Mouse (Mus musculus): ENCODE results near the gene Plekhg2. TPM values are rescaled to one million over a fixed set of nuclear protein-coding genes. Genes with fewer than 3 reads are reported as not detected.
A peak's percentile ranks its signal among the peaks of the same experiment; 100 is the strongest.
"Not testable (repeated sequence)": the region's sequence is repeated elsewhere in the genome, so short reads cannot be mapped to it uniquely, and the experiment has no call there.

Plekhg2 gene
- 1 to 10 TPM; 6.2 to 8.9 TPM for total RNA-seq (2021)

DNA sequence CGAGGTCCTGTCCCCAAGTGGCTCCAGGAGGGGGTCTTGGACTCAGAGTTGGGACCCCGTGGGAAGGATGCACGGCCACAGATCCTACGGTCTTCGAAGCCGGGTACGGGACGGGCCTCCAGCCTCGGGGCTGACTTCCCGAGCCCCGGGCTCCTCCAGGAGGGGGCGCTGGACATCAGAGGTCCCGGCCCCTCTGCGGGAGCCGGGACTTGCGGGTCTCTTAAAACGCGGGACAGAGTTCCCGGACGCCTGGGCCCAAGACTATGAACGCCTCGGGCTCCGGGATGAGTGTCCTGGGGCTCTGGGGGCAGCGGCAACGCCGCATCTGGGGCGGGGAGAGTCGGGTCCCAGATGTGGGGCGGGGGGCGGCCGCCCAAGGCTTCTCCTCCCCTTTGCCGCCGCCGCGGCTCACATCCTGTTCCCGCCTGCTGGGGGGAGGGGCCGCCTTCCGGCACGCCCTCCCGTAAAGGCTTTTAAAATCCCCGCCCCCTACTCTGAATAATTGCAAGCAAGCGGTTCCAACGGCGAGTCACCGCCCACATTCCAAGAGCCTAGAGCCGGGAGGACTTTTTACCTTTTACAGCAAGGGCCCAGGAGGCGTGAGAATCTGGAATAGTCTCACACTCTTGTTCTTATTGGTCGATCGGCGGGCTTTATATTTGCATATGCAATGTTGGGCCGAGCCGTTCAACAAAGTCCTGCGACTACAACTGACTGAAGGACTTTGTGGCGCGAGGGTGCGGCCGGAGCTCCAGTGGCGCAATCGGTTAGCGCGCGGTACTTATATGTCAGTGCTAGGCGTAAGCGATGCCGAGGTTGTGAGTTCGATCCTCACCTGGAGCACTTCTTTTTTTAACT, at the start of gene Plekhg2:
Gene Plekhg2, minus strand, starts transcription at position 349 of the 858 bp plus-strand sequence.
- peak; percentile 93 to 94 for DNase-seq (ENCODE audit: extremely low spot score in 1 of 2, low spot score in 1 of 2)

DNA sequence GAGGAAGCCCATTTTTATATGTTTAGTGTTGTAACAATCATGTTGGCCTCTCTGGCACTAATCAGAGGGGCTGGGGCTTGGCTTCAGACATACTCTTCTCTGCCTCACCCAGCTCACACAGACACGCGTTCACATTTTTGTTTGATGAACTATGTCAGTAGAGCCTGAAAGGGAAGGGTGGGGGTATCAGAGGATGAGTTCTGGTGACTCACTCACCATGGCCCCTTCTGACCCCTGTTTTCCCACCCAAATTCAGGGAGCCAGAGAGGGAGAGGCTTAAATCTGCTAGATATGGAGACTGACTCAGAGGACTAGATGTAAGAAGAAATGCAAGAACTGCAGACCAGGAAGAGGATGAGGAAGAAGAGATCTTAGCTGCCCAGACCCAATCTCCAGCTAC, 47.0 kb upstream of the Plekhg2 start:
- DNase-seq (ENCODE audit: extremely low spot score in 1 of 2, low spot score in 1 of 2), result no peak

DNA sequence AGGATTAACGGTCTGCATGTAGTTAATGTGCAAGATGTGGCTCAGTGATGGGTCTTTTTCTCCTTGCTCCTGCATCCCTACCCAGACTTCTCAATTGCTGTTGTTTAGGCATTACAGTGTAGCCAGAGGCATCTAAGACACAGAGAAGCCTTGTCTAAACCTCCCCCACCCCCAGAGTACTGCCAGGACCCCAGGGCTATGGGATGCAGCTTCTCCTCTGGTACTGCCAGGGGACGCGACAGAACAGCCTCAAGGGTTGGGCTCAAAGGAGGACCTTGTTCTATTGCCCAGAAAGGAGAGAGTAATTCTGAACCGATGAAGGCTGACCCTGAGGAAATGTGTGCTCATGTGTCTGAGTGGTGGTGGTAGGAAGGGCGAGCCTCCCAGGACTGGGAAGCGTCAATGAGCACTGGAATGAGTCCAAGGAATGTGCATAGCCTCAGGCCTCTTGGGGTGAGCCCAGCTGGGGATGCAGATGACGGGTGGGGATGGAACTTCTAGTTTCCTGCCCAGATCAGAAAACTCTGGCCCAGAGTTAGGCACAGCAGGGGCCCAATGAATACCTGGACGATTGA, 45.8 kb upstream of the Plekhg2 start:
- no peak for DNase-seq (ENCODE audit: extremely low spot score in 1 of 2, low spot score in 1 of 2)

DNA sequence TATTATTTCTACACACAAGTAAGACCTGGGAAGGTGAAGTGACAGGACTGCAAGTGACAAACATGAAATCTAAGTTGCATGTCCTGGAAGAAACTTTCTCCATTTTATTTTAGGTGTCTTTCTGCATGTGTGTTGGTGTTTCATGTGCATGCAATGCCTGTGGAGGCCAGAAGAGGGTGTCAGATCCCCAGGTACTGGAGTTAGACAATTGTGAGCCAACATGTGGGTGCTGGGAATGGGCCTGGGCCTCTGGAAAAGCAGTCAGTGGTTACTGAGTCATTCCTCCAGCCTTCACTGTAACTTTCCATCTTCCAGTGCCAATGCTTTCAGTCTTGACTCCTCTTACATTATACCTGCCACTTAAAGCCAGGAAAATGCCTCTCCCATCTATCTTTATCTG, 45.0 kb upstream of the Plekhg2 start:
- no peak for DNase-seq (ENCODE audit: extremely low spot score in 1 of 2, low spot score in 1 of 2)

DNA sequence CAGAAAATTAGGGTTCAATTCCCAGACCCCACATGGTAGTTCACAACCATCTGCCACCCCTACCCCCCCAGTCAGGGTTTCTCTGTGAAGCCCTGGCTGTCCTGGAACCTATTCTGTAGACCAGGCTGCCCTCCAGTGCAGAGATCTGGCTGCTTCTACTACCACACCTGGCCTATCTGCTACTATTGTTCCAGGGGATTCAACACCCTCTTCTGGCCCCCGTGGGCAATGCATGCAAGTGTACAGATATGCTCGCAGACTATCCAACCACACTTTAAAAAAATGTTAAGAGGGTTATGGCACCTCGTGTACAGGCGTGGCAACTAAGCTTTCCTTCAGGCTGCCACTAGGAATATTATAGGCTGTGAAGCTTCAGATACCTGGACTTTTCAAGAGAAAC, 40.4 kb upstream of the Plekhg2 start:
- no peak for DNase-seq (ENCODE audit: extremely low spot score in 1 of 2, low spot score in 1 of 2)

DNA sequence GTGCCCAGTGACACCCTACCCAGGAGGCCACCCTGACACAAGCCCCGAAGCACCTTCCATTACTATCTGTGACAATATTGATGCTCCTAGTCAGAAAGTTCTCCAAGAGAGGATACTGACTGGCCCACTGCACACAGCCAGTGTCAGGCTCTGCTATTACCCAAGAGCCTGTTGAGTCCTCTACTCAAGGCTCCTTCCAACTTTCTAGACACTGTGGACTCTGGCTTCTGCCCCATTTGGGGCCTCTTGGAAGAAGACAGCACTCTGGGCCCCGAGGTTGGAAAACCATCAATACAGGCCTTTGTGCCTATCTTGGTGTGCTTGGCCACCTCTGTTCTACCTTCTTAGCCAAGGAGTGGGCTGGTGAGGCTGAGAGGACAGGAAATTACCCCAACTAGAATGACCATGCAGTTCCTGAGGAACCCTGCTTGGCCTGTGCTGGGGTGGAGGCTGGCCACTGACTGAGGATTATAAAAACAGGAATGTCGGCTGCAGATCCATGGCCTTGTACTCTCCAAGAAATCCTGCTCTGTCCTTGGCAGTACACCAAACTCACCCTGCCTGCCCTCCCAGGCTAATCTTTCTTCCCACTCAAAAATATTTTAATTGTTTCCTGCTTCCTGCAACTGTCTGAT, 38.6 kb upstream of the Plekhg2 start:
- DNase-seq (ENCODE audit: extremely low spot score in 1 of 2, low spot score in 1 of 2), result no peak

DNA sequence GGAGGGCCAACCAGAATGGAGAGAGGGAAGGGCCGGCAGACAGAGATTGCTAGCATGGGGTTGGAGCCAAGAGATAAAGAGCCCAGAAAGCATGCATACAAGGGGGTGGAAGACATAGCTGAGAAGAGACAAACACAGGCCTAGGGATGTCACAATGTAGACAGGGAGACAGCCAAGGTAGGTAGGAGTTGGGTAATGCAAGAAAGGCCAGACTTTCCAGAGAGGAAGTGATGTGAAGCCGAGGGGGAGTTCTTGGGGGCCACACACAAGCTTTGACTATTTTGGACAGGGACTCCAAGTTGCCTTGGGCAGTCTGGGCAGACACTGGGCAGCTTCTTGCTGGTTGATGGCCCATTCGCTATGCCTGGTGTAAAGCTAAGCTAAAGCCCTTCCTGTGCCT, 29.5 kb upstream of the Plekhg2 start:
- DNase-seq (ENCODE audit: extremely low spot score in 1 of 2, low spot score in 1 of 2), result no peak

DNA sequence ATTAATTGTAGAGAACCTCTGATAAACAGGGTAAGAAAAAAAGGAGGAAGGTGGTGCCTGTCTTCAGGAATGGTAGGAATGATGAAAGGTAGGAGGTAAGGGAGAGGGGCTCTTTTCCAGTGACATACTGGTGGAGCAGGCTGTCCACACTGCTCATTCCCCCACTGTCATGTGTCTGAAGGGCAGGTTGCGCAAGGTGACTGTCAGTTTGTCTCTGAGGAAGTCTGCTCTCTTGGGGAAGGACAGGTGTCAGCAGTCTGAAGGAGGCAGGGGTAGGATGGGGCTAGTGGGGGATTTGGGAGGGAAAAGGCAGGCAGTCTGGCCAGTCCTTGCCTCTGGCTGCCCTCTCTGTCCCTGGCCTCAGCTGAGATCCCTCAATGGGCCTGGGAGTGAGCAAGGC, 28.6 kb upstream of the Plekhg2 start:
- no peak for DNase-seq (ENCODE audit: extremely low spot score in 1 of 2, low spot score in 1 of 2)

DNA sequence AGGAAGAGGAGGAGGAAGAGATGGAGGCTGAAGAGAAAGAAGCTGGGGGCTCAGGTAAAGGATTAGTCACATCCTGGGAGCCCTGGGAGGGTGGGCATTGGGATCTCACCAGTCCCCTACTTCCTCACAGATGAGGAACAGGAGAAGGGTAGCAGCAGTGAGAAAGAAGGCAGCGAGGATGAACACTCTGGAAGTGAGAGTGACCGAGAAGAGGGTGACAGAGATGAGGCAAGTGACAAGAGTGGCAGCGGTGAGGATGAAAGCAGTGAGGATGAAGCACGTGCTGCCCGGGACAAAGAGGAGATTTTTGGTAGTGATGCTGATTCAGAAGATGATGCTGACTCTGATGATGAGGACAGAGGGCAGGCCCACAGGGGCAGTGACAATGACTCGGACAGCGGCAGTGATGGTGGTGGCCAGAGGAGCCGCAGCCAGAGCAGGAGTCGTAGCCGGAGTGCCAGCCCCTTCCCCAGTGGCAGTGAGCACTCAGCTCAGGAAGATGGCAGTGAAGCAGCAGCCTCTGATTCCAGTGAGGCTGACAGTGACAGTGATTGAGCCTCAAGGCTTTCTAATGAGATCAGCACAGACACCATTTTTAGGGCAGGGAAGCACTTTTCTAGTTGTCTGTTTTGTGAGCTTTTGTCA, 26.4 kb upstream of the Plekhg2 start:
- no peak for DNase-seq (ENCODE audit: extremely low spot score in 1 of 2, low spot score in 1 of 2)

DNA sequence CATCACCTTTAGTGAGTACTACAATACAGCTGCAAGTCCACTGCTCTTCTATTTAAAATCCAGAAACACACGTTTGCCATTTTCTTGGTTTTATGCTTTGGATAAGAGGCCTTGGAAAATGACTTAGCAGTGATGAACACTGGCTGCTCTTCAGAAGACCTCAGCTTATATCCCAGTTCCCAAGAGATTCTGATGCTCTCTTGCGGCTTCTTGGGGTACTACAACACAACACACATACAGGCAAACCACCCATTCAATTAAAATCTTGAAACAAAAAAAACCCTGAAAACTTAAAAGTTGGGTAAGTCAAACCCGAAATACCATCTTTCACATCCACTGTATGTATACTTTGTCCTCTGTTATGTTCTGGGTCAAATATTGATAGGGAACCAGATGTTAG, 25.6 kb upstream of the Plekhg2 start:
- DNase-seq (ENCODE audit: extremely low spot score in 1 of 2, low spot score in 1 of 2), result no peak

DNA sequence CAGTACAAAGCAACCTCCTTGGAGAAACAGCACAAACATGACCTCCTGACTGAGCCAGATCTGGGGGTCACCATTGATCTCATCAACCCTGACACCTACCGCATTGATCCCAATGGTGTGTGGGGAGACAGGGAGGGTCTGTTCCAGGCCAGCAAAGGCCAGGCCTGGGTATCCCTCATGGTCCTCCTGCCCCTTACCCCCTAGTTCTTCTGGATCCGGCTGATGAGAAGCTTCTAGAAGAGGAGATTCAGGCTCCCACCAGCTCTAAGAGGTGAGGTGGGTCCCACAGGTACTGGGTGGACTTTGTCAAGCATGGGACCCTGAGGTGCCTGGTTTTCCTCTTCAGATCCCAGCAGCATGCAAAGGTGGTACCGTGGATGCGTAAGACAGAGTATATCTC, 23.0 kb upstream of the Plekhg2 start:
- no peak for DNase-seq (ENCODE audit: extremely low spot score in 1 of 2, low spot score in 1 of 2)

DNA sequence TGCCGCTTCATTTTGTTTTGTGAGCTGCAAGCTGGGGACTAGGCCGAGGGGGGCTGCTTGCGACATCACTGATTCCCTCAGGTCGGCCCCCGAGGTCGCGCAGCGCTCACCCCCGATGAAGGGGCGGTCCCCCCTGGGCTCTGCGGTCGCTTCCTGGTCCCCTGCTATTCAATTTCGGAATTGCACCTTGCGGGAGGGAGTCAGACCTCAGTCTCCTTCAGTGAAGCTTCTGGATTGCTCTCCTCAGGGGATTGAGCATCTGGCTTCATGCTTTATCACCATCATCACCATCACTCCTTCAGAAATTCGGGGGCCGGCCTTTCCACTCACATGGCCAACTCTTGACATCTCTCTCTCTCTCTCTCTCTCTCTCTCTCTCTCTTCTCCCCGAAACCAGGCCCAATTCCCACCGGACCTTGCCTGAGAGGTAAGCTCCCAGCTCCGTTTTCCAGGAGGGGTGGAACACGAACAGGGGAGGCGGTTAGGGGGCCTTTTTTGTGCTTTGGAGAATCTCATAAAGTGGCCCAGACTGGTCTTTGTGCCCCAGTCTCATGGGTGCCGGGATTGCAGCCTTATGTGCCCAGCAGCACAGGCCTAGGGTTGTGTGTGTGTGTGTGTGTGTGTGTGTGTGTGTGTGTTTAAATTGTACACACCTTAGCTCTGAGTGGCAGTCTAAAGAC, 21.0 kb upstream of the Plekhg2 start:
- DNase-seq (ENCODE audit: extremely low spot score in 1 of 2, low spot score in 1 of 2), result no peak

DNA sequence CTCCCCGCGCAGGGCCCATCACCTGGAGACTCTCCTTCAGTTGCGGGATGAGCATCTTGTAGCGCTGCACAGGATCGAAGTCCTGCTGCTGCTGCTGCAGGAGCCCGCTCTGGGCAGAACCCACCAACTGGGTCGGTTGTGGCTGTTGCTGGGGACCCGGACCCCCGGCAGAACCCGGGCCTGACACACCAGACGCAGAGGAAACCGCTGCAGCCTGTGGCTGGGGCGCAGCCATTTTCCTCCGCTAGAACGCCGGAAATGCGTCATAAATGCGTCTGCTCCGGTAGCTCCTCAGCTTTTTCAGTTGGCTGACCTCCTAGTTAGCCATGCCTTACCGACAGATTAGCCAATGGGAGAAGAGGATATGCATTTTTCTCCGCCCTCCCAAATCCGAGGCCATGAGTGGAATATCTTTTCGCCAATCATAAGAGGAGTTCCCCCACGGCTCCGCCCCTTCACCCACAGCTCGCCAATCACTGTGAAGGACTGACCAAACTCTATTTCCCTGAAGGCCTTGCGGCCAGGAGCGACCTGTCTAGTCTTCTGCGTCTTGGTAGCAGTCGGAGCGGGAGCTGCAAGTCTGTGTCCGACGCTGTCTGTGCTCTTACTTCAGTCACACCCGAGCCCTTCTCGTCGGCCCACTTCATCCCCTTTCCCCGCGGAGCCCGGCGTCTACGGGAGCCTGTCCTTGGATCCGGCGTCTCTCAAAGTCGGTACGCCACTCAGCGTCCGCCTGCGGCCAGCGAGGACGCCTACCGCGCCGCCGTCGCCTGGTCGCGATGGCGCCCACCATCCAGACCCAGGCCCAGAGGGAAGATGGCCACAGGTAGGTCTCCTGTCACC, 20.3 kb upstream of the Plekhg2 start, which contains the start of the genes Med29 and Paf1:
Gene Med29, minus strand, starts transcription at position 280 of the 843 bp plus-strand sequence.
Gene Paf1, plus strand, starts transcription at position 523 of the 843 bp plus-strand sequence.
- peak; percentile 77 to 82 for DNase-seq (ENCODE audit: extremely low spot score in 1 of 2, low spot score in 1 of 2)

DNA sequence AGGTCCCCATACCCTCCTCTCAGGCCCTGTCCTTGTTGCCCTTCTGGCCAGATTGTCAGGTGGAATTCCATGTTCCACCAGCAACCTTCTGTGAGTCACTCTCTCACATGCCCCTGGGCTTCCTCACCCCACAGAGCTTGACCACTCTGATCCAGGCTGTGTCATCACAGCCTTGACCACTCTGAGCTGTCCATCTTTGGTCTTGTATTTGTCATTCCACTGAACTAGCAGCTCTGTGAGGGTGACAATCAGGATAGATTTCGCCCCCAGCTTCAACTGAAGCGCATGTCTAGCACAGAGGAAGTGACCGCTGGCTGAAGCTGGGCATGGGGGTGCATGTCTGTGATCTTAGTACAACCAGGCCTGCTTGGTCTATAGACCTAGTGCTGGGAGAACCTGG, 17.9 kb upstream of the Plekhg2 start:
- DNase-seq (ENCODE audit: extremely low spot score in 1 of 2, low spot score in 1 of 2), result no peak

DNA sequence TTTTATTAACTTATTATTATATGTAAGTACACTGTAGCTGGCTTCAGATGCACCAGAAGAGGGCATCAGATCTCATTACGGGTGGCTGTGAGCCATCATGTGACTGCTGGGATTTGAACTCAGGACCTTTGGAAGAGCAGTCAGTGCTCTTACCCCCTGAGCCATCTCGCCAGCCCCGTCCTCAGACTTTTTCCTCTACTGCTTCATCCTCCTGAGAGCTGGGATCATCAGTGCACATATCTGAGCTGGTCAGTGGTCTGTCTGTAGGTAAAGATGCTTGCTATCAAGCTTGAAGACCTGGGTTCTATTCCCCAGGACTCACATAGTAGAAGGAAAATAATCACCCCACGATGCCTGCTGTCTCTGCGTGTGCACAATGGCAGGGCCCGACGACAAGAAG, 15.0 kb upstream of the Plekhg2 start:
- not testable (repeated sequence) for DNase-seq (ENCODE audit: extremely low spot score in 1 of 2, low spot score in 1 of 2)

DNA sequence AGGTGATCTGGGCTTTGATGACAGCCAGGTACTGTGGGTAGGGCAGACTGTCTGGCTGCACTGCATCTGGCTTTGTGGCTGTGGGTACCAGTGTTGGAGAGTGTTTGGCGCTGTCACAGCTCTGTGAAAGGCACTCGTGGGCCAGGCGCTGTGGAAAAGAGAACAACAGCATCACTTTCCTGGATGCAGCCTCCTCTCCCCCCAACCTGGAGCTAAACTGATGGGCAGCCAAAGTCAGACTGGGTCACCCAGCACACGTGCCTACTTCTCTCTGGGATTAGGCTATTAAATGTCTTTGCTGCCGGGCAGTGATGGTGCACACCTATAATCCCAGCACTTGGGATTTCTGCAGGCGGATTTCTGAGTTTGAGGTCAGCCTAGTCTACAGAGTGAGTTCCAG, 14.5 kb upstream of the Plekhg2 start:
- DNase-seq (ENCODE audit: extremely low spot score in 1 of 2, low spot score in 1 of 2), result not testable (repeated sequence)

DNA sequence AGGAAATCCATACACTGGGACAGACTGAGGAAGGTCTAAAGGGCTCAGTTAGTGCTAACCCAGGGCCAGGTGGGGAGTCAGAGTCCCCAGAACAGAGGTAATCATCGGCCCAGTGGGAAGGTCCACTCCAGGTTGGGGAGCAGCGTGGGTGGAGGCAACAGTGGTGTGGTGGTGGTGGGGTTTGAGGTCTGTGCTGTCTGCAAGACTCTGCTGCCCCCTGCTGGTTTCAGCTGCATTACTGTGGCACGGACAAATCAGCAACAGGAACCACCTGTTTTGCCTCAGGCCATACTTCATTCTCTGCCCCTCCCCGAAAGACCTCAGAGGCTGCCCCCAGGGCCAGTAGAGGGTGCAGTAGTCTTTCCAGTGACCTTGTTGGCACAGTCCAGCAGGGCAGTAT, 14.1 kb upstream of the Plekhg2 start:
- DNase-seq (ENCODE audit: extremely low spot score in 1 of 2, low spot score in 1 of 2), result peak; percentile 65 to 91

DNA sequence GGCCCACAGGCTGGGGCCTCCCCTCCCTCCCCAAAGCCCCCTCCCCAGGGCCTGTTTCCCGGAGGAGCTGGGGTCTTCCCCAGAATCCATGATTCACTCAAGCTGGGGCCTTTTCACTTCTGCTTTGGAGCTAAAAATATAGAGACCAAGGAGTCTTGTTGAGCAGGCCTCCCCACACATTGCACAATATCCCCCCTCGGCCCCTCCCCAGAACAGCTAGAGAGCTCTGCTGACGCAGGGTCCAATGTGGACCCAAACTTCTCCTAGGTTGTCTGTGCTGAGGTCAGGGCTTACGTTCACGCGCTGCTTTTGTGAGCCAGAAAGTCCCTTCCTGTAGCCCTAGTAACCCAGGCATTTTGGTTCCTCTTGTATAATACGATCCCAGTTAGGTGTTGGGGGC, 13.6 kb upstream of the Plekhg2 start:
- DNase-seq (ENCODE audit: extremely low spot score in 1 of 2, low spot score in 1 of 2), result no peak

DNA sequence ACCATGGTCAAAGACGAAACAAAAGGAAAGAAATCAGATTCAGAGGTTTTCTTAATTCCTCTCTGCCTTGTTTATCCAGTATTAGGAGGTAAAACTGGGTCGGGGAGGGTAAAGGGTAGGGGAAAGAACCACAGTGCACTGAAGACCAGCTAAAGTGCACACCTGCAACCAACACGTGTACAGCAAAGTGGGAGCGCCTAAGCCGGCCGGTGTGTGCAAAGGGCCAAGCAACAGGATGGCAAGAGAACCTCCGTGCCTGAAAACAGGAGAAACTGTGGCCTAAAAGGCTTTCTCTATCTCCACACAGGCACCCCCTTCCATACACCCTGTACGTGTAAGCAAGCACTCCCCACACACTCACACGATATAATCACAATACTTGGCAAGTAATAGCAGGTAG, 12.8 kb upstream of the Plekhg2 start:
- no peak for DNase-seq (ENCODE audit: extremely low spot score in 1 of 2, low spot score in 1 of 2)

DNA sequence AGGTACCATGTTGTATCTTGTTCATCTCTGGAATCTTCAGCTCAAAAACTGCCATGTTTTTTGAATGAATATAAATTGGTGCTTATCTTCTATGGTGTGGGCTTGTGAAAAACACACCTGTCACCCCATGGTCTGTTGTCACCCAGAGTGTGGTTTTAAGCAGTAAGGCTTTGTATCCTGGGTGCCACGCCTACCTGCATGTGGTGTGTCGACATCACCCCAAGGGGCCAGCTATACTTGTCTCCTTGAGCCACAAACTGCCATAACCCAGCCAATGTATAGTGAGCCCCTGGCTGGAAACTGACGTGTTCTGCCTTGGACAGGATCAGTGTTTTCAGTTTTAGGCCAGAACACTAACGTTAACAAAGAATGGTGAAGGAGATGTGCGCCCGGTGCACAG, 11.8 kb upstream of the Plekhg2 start:
- no peak for DNase-seq (ENCODE audit: extremely low spot score in 1 of 2, low spot score in 1 of 2)

Measured in layer of hippocampus, postnatal 25 days (tissue).